Mouse (Mus musculus) heart, adult 2 months (tissue): ENCODE measurements around the gene Gm1979. TPM values are rescaled to one million over a fixed set of nuclear protein-coding genes. Genes with fewer than 3 reads are reported as not detected.

Experiments used
- polyA plus RNA-seq: library from polyadenylated mRNA; depleted of rRNA; stranded (reverse); fragments of >200 nt; gene quantifications from 2 replicates; pipeline ENCODE4 v1.2.3, GENCODE M21; 2012; rRNA removed
- total RNA-seq, 2 experiments: library from RNA; stranded (reverse); gene quantifications; 2 replicates each; pipeline ENCODE4 v1.2.3; 2021

The Gm1979 gene
- total and polyA plus RNA-seq, 3 experiments = not detected

Other genes with a start within 250 kb of the Gm1979 start
- 10 to 100 TPM; 33.7 to 46.8 TPM for gene Actr3b, start 244.8 kb downstream of the Gm1979 start, total RNA-seq
- 28.3 and 28.5 TPM in 2 replicates for gene Actr3b, start 244.8 kb downstream of the Gm1979 start, polyA plus RNA-seq
- gene Gm21663, start 62.4 kb downstream of the Gm1979 start, total RNA-seq = not detected
- not detected in 2 replicates for gene Gm21663, start 62.4 kb downstream of the Gm1979 start, polyA plus RNA-seq
- not detected for gene Gm21671, start 50.4 kb downstream of the Gm1979 start, total RNA-seq
- not detected in 2 replicates for gene Gm21671, start 50.4 kb downstream of the Gm1979 start, polyA plus RNA-seq
- not detected for gene Gm21680, start 32.1 kb downstream of the Gm1979 start, total RNA-seq
- not detected in 2 replicates for gene Gm21680, start 32.1 kb downstream of the Gm1979 start, polyA plus RNA-seq
- not detected for gene Gm21698, start 16.1 kb downstream of the Gm1979 start, total RNA-seq
- not detected in 2 replicates for gene Gm21698, start 16.1 kb downstream of the Gm1979 start, polyA plus RNA-seq
- not detected for gene Gm5862, start 18.1 kb upstream of the Gm1979 start, total RNA-seq
- gene Gm5862, start 18.1 kb upstream of the Gm1979 start, polyA plus RNA-seq = not detected in 2 replicates
- gene Speer4a, start 34.8 kb upstream of the Gm1979 start, total RNA-seq = not detected
- not detected in 2 replicates for gene Speer4a, start 34.8 kb upstream of the Gm1979 start, polyA plus RNA-seq
- not detected for gene Gm7347, start 53.8 kb upstream of the Gm1979 start, total RNA-seq
- gene Gm7347, start 53.8 kb upstream of the Gm1979 start, polyA plus RNA-seq = 0.06 TPM in 1 of 2 replicates, not detected in the other
- not detected for gene Gm10471, start 84.5 kb upstream of the Gm1979 start, total RNA-seq
- not detected in 2 replicates for gene Gm10471, start 84.5 kb upstream of the Gm1979 start, polyA plus RNA-seq
- not detected for gene 5031410I06Rik, start 100.6 kb upstream of the Gm1979 start, total RNA-seq
- gene 5031410I06Rik, start 100.6 kb upstream of the Gm1979 start, polyA plus RNA-seq = not detected in 2 replicates
- gene Gm10220, start 116.6 kb upstream of the Gm1979 start, total RNA-seq = not detected
- gene Gm10220, start 116.6 kb upstream of the Gm1979 start, polyA plus RNA-seq = not detected in 2 replicates